Mouse (Mus musculus) thymus, adult 2 months (tissue): ENCODE data around the gene Bach1.

ENCODE experiments used
- CTCF ChIP-seq: fragments of 200-500 bp; IDR thresholded peaks from 2 replicates; pipeline ENCODE4 v1.5.1; 2012; ENCODE audit warnings: mild to moderate bottlenecking, control low read depth, low read length, moderate library complexity, borderline replicate concordance; ENCODE audit not compliant: control insufficient read depth, poor library complexity, insufficient read depth; ENCODE audit errors: extremely low read depth
- POLR2A ChIP-seq: fragments of 200-500 bp; IDR thresholded peaks from 2 replicates; pipeline ENCODE4 v1.6.1; 2012; ENCODE audit warnings: mild to moderate bottlenecking, low read length, control low read depth, moderate library complexity; ENCODE audit not compliant: control insufficient read depth, poor library complexity, insufficient read depth; ENCODE audit errors: extremely low read depth

DNA sequence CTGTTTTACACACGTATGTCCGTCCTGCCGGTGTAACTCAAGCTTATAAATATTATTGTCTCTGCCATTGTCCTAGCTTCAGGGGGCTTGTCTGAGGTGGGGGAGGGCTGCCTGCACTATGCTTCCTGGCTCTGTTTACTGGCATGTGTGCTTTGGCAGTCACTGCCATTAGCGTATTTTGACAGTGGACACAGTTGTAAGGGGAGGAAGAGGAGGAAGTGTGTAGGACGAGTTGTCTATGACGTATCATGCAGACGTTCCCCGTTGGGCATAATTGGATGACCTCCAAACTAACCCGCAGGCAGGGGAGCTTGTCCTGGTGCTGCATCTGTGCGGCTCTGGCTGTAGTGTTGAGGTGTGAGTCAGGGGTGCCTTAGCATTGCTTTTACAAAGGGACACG, 17.5 kb downstream of the Bach1 start:
- no peak for TF ChIP-seq CTCF
- TF ChIP-seq POLR2A: no peak
